Mouse (Mus musculus) R1 (cell line): ENCODE measurements around the gene Setd5.

Experiments
- DNase-seq: peaks from one replicate; pipeline ENCODE4 v3.0.0-alpha.2; 2018; ENCODE audit warnings: low read depth, low spot score

The Setd5 gene

DNA sequence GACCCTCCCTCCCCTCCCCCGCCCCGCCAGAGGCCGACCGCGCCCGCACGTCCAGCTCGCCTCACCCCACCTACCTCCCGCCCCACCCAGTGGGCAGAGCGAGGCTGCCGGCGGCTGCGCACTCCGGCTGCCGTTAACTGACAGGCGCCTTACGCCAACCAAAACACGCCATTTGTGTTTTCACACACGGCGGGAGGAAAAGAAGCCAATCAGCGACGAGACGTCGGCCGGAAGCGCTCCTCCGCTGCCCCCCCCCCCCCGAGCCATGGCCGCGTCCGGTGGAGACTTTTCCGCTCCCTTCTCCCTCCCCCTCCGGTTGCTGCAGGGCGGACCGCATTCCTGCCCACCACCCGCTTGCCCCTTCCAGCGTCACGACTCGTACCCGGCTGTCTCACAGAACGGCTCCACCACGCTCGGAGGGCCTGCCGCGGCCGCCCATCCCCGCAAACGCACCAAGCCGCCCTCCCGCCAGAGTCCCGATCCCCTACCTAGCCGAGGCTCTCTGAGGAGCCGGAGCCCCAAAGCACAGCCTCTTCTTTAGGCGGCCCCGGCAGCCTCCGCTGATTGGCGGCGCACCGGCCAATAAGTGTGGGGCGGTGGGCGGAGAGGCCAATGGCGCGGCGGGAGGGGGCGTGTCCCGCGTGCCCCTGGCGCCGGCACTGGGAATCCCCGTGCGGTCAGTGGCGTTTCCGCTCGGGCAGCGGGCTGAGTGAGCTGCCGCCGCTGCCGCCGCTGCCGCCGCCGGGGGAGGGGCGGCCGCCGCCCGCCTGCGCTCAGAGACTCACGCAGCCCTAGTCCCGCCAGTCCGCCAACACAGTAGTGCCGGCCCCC lies at the start of gene Setd5:
Gene Setd5, plus strand, starts transcription at position 680 of the 831 bp plus-strand sequence.
- peak; percentile 97 for DNase-seq

DNA sequence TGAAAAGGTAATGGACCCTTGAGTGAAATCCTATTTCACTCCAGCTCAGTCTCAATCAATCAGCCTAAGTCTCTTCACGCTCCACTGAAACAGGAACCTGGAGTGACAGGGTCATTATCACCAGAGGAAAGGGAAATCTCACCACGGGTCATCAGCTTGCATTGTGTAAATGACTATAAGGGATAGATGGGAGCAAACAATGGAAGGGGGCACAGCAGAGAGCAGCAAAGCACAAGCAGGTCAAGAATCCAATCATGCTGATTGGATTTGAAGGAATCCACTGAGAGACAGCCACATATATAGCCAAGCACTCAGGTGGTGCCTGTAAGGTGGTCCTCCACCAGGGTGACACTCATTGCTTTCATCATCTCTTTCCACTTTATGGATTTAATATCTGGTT lies 49.7 kb upstream of the Setd5 start:
- DNase-seq: no peak

DNA sequence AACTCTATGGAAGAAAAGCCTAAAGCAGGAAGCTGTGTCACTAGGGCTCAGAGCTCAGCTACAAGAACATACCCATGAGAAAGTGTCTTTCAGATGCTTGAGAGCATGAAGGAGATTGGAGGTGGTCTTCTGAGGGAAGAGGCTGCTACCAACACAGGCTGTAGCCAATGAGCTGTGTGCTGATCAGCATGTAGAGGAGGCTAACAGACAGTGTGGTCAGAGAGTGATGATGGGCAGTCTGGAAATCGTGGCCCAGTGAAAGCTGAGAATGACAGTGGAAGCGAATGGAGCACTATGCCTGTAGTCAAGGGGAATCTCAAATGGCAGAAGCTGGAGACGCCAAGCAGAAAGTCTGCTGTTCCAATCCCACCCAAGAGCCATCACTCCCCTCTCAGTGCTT lies 48.2 kb upstream of the Setd5 start:
- DNase-seq: no peak

DNA sequence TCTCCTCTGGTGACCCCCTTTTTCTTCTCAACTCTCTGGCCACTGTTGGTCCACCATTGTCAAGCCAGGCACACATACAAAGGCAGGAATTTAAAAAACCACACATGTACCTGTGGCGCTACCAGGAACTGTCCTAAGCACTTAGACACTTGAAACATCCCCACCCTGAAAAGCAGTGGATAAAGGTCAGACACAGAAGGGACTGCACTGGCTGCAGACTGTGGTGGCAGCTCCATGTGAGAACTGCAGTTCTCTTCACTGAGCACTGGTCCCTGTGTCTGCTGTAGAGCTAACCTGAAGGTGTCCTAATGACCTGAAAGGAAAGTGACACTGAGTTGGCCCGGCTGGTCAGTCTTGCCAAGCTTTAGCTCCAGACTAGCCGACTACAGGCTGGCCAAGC lies 46.6 kb upstream of the Setd5 start:
- no peak for DNase-seq

DNA sequence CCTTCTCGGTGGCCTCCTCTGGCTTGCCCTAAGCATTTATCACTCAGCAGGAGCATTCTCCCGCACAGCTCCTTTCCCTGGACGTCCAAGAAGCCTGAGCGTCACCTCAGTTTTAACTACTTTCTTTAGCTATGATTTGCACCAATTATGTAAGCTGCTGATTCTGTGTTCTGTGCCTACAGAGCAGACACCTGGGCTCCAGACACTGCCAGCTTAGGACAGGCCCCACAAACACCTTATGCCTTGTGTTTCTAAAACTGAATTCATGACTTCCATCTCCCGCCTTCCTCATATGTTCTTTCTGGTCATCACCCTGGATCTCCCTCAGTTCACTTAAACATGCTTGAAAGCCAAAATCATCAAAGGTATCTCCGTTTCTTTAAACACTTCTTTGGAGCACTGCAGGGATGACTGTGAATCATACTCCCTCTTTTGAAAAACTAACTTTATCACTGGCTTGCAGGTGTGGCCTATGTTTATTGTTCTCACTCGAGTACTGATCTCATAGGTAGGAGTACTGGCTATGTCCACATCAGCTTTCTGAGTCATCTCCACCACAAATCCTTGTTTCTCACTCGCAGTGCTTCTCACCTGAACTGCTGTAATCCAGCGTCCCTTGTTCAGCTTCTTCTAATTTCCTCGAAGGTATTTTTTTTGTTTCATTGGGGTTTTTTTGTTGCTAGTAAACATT lies 46.0 kb upstream of the Setd5 start:
- no peak for DNase-seq

DNA sequence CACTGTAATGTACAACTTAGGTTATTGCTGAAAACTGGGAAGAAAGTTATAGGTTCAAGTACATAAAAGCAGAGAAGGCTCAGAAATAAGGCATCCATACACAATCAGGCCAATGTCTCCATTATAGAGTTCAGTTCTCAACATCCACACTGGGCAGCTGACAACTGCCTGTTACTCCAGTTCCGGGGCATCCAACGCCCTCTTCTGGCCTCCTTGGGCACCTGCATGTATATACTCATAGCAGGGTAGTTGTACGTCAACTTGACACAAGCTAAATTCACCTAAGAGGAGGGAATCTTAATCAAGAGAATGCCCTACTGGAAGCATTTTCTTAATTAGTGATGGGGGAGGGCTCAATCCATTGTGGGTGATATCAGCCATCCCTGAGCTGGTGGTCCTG lies 45.0 kb upstream of the Setd5 start:
- peak; percentile 60 for DNase-seq

DNA sequence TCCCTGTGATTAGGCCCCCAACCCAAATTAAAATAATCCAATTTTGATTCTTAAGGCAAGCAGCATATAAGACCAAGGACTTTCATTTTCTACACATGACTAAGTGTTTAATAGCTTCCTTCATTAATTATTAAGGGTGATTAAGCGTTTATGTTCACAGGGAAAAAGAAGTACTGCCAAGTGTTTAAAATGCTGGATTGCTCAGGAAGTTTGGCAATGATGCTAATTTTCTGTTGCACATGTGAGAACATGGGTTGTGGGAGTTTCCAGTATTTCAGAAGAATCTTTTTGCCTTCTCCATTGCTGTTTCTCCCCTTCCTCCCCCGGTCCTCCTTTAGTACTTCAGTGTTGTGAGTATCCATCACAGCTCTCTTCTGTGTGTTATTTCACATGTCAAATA lies 44.0 kb upstream of the Setd5 start:
- no peak for DNase-seq

DNA sequence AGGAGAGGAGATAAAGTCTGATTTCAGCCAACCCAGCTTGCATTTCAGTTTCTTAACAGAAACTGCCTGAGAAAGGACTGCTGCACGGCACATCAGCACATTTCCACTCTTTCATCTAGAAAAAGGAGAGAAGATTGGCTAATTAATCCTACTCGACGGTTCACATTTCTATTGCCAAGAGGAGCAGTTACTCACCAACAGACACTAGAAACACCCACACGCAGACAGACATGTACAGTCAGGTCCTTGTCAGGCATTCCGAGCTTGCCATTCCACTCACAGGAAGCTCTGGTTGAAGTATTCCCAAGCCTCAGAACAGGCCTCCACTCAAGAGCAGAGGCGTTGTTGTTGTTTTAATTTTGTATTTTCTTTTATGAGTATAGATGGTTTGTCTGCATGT lies 42.7 kb upstream of the Setd5 start:
- no peak for DNase-seq

DNA sequence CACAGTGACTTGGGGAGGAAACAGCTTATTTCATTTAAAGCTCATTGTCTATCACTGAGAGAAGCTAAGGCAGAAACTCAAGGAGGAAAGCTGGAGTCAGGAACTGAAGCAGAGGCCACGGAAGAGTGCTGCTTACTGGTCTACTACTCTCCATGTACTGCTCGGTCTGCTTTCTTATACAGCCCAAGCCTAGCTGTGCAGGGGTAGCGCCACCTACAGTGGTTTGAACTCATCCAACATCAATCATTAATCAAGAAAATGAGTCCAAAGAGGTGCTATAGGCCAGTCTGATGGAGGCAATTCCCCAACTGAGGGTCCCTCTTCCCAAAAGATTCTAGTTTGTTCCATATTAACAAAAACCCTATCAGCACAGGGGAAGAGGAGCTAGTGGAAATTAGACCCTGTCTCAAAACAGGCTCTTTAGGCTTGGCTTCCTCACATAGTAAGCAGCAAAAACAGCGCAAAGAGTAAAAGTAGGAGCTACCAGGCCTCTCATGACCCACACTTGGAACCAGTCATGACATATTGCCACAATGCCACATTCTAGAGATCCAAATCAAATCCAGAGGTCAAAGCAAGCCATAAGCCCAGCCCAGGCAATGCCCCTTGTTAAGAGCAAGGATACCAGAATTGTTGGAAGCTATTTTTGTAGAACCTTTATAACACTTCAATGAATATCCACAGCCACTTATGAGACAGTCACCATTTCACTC lies 40.5 kb upstream of the Setd5 start:
- no peak for DNase-seq

DNA sequence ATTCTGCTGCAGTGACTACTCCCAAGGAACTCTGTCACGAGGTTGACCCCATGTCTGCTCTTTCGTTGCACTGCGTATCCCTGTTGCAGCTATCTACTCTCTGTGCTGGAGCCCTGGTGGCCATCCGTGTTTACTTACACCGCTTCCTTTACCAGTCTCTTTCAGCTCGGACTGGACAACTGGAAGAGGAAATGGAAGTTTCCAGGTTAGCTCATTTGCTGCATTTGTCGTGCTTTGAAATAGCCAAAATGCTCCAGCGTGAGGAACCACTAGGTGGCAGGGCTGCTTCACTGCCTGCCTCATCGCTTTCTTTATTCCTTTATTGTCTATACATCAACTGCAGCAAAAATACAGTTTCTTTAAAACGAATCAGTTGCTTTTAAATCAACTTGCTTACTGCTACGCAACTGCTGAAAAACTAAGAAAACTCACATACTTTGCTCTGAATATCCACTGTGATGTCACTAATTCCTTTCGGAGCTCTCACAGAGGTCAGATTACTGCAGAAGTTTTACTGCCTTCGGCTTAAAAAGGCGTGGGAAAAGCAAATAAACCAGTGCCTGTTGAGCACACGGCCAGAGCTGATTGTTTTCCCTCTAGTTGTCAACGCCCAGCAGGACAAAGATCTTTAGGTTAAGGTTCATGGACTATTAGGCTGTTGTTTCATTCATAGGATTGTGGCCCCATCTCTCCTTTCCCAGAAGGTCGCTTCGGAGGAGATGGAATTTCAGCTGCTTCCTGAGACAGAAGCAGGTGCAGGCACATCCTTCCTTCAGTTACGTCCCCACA lies 39.0 kb upstream of the Setd5 start:
- DNase-seq: peak; percentile 94

DNA sequence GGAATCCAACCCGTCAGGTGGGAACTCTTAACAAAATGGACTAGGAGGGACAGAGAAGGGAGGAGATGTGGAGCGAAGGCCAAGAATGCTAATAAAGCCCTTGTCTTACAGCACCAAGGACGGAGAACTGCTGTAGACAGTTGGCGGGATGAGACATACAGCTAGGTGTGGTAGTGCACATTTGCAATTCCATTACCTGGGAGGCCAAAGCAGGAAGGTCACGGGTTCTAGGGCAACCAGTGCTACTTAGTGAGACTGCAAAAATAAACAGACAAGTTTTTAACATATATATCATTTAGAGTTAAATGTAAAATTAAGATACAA lies 38.5 kb upstream of the Setd5 start:
- no peak for DNase-seq

DNA sequence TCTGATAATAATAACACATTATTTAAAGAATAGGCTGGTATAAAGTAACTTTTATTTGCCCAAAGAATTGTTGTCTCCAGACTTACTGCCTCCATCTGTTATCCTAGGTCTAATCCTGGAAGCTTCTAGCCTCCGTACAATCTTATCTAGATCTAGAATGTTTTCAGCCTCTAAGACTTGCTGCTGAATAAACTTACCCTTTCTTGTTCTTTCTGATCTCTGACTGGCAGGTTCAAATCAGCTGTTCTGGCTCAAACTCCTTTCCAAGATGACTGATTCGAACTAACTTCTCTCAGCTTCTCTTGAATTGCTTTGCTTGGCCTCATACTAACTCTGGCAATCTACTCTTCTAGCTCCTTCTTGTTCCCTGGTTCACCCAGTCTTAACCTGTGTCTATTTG lies 36.8 kb upstream of the Setd5 start:
- no peak for DNase-seq

DNA sequence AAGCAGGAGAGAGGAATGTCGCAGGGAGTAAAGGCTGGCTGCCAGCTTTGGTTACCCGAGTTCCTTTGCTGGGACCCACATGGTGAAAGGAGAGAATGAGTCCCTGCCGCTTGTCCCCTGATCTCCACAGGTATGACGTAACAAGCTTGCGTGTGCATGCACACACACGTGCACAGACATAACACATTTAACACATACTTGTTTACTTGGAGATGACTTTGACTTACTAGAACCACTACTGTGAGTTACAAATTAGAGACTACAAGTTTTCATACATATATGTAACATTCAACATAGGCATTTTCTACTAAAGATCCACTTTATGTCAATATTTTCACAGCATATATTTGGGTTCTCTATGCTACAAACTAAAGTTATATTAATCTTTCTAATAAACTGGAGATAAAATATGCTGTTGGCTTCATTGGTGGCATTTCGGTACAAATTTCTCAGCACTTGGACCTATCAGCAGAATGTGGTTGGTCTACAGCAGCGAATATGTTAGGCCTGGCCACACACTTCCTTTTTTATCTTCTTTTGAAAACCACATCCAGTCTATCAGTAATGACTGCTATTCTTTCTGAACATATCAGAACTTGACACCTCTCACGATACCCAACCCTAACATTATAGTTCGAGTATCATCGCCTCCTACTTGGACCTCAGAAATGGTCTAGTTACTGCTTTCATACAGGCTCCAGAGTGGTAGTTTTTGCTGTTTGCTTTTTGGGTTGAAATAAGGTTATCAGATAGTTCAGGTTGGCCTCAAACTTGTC lies 35.8 kb upstream of the Setd5 start:
- DNase-seq: no peak

DNA sequence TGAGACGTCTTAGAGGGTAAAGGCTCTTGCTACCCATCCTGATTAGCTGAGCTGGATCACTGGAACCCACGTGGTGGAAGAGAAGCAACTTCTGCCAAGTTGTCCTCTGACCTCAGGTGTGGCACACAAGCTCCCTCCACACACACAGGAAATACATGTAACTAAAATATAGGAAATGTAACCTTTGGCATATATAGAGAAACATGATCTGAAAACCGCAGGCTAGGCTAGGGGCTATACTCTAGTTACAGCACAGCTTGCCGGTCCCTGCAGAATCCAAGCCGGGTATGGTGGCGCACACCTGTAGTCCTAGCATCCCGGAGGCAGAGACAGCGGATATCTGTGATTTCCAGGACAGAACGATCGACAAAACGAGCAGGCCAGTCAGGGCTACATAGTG lies 31.6 kb upstream of the Setd5 start:
- DNase-seq: no peak

DNA sequence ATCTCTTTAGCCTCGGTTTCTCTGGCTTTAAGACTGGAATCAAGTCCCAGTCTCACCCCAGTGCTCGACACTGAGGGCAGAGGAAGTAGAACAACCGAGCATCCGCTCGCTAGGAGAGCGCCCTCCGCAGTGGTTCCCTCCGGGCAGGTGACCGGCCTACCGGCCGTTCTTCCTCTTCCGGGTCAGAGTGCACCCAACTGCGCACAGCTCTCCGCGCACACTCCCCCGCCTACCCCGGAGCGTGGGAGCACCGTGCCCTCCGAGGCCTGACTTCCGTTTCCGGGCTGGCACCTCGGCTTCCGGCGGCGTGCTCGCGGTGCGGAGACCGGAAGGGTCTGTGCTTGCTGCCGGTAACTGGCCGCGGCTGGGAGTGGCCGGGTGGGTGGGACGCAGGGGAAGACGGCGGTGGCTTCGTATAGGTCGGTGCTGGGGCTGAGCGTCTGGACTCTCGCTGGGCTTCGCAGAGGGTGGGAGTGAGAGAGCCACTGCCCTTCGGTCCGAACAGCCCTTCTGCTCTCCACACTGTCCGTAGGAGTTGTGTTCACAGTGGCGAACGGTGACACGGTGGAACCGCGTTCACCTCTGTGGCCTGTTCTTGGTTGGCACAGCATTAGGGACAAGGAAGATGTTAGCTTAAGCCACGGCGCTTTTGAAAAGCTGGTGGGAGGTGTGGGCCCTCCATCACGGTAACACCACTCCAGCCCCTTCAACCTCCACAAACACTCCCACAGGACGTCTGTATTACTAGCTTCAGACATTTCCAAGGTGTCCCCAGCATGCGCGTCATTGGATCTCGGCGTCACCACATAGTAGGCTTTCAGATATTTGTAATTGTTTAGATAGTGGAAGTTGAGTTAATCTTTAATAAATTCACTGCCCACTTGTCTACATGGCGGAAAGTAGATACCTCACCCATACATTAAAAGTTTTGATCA lies 30.9 kb upstream of the Setd5 start, which contains the start of gene Thumpd3:
Gene Thumpd3, plus strand, starts transcription at position 185 of the 935 bp plus-strand sequence.
- DNase-seq: peak; percentile 97

DNA sequence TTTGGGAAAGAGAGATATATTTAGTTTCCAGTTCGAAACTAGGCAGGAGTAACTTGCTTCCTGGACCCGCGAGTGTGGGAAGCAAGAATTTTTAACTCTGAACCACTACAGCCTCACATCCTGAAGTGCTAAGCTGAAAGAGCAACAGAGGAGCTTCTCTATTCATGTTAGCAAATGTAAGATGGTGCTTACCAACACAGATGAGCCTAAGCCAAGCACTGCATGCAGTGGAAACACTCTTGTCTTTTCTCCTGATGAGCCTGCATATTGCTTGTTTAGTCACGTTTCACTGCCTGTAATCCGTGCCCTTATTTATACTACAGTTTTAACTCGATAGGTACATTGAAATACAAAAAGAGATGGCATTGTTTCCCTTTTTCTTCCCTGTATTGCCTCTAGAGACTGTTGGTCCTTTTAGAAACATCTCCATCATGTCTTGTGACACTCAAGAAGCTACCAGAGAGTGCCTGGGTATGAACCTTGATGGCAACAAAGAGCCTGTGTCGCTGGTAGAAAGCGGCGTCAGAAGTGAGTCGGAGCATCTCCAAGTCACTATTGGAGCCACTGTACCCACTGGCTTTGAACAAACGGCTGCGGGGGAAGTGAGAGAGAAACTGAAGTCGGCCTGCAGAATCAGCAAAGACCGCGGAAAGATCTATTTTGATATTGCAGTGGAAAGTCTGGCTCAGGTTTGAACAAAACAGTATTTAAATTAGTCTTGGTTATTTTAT lies 30.0 kb upstream of the Setd5 start:
- peak; percentile 16 for DNase-seq

DNA sequence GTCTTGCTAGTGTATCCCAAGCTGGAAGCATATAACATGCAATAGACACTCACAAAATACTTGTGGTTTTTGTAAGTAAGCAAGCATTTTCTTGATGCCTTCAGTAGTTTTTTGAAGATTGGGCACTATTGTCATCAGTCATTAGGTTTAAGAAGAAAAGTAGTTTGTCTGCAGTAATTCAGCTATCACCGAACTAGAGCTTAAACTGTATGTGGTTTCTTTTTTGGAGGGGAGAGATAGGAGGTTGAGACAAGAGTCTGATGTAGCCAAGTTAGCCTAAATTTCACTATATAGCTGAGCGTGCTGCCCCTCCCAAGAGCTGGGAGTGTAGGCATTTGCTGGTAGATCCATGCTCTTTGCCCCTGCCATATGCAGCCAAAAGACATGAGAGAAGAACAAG lies 28.8 kb upstream of the Setd5 start:
- DNase-seq: no peak

DNA sequence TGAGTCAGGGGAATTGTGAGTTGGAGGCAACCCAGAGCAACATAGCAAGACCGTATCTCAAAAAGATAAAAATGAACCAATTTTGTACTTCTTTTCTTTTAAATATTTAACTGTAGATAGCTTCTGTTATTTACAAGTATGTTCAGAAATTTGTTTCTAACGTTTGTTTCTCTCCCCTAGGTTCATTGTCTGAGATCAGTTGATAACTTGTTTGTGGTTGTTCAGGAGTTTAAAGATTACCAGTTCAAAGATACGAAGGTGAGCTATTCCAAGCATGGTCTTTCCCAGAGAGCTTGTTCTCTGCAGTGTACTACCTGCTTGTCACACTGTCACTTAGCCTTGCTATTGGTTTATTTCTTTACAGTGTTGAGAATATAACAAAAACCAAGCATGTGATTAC lies 28.0 kb upstream of the Setd5 start:
- no peak for DNase-seq

DNA sequence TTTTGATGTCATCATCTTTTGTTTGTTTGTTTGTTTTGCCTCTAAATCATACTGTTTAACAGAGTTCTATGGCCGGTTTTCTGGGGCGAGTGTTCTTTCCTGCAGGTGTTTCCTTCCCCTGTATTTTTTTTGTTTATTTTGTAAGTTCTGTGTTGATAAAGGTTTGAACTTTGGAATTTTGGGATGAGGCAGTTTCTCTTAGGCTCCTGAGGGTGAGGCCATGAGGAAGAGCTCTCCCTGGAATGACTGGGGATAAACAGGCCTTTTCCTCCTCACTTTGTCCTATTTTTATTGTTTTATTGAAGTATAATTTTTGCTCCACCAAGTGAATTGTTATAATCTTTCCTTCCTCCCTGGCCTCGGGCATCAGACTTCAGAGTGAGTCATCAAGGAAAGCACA lies 24.2 kb upstream of the Setd5 start:
- no peak for DNase-seq
